ENCODE assay signal across 25 mouse cellular contexts in genomic region chr8:37428845-37429244, GRCm38 (mm10).
"Had no signal": no experiment of that assay in that cellular context is flagged by ENCODE, and none has a peak within 500 bp of the region (broad histone marks: within the 10 kb centered on the region; RNA-seq: fewer than 3 reads in every experiment).

No protein-coding gene starts in this region.

- H3K9ac ChIP-seq: heart, embryonic 12.5 days; hindbrain, embryonic 12.5 days; hindbrain, embryonic 15.5 days; intestine, embryonic 15.5 days; limb, embryonic 12.5 days; liver, embryonic 13.5 days had no signal

- H3K27me3 ChIP-seq: heart, embryonic 12.5 days; hindbrain, embryonic 12.5 days; hindbrain, embryonic 15.5 days; intestine, embryonic 15.5 days; limb, embryonic 12.5 days; liver, embryonic 13.5 days had no signal

- DNase-seq: gastrocnemius, adult 2 months; gastrocnemius, postnatal 10 days; gastrocnemius, postnatal 25 days; heart, adult 18-20 months; heart, postnatal 10 days; heart, postnatal 4 days; kidney, adult 18-20 months; kidney, adult 8-10 months; kidney, postnatal 10 days; kidney, postnatal 25 days; kidney, postnatal 4 days; liver; liver, embryonic 13.5 days had no signal

- H3K4me2 ChIP-seq: heart, embryonic 12.5 days; hindbrain, embryonic 12.5 days; hindbrain, embryonic 15.5 days; intestine, embryonic 15.5 days; limb, embryonic 12.5 days; liver, embryonic 11.5 days; liver, embryonic 13.5 days had no signal

- H3K4me3 ChIP-seq: gastrocnemius, adult 2 months; heart, embryonic 10.5 days; heart, embryonic 12.5 days; hindbrain, embryonic 12.5 days; hindbrain, embryonic 15.5 days; intestine, embryonic 15.5 days; layer of hippocampus, adult 2 months; left cerebral cortex, adult 2 months; limb, embryonic 10.5 days; limb, embryonic 12.5 days; liver, embryonic 13.5 days had no signal

- H3K36me3 ChIP-seq: heart, embryonic 10.5 days; heart, embryonic 12.5 days; hindbrain, embryonic 12.5 days; hindbrain, embryonic 15.5 days; intestine, embryonic 15.5 days; limb, embryonic 10.5 days; limb, embryonic 12.5 days; liver, embryonic 13.5 days had no signal

- H3K27ac ChIP-seq: gastrocnemius, adult 2 months; heart, embryonic 10.5 days; hindbrain, embryonic 12.5 days; hindbrain, embryonic 15.5 days; intestine, embryonic 15.5 days; layer of hippocampus, adult 2 months; left cerebral cortex, adult 2 months; limb, embryonic 10.5 days; limb, embryonic 12.5 days; liver, embryonic 13.5 days had no signal

- ATAC-seq: inflammation-experienced regulatory T-cells, adult 6 months; intestine, embryonic 15.5 days; intestine, postnatal 0 days had no signal

- H3K9me3 ChIP-seq: heart, embryonic 10.5 days; heart, embryonic 12.5 days; hindbrain, embryonic 12.5 days; hindbrain, embryonic 15.5 days; intestine, embryonic 15.5 days; limb, embryonic 10.5 days; limb, embryonic 12.5 days had no signal

- H3K4me1 ChIP-seq: heart, embryonic 10.5 days; heart, embryonic 12.5 days; hindbrain, embryonic 12.5 days; hindbrain, embryonic 15.5 days; intestine, embryonic 15.5 days; limb, embryonic 10.5 days; limb, embryonic 12.5 days; liver, embryonic 13.5 days had no signal
